Mouse (Mus musculus): ENCODE data around the gene Fam19a3. TPM values are rescaled to one million over a fixed set of nuclear protein-coding genes. Genes with fewer than 3 reads are reported as not detected.

Fam19a3 gene
- total RNA-seq, 2 experiments from 2014 or later: not detected

- no peak for DNase-seq (ENCODE audit: low spot score in 2 of 2)
- TF ChIP-seq CTCF (conservative IDR thresholded peaks at IDR 0.05): no peak
- Histone ChIP-seq H3K4me3 (peak overlapping the region; percentile 61), H3K27ac (peak overlapping the region; percentile 79)
Measured at GRCm38 (mm10) chr3:104789312-104789605, 7.6 kb upstream of the Fam19a3 start.

GRCm38 (mm10) chr3:104788561-104789311, 7.1 kb upstream of the Fam19a3 start:
- DNase-seq (ENCODE audit: low spot score in 2 of 2): peak; percentile 46 to 52
- Histone ChIP-seq H3K4me3 (peak overlapping the region; percentile 61), H3K27ac (peak overlapping the region; percentile 79)
- peak; percentile 79 for TF ChIP-seq CTCF (conservative IDR thresholded peaks at IDR 0.05)

GRCm38 (mm10) chr3:104788075-104788474, 6.4 kb upstream of the Fam19a3 start, which contains the start of gene Rhoc:
Rhoc (plus strand) TSS chr3:104788375.
- no peak for TF ChIP-seq CTCF (conservative IDR thresholded peaks at IDR 0.05)
- H3K4me3 ChIP-seq: peak within 1 kb of the TSS; percentile 61
- peak within 1 kb of the TSS; percentile 79 for H3K27ac ChIP-seq
- no peak for DNase-seq (ENCODE audit: low spot score in 2 of 2)

GRCm38 (mm10) chr3:104785284-104785683, 3.6 kb upstream of the Fam19a3 start:
- TF ChIP-seq CTCF (conservative IDR thresholded peaks at IDR 0.05): no peak
- Histone ChIP-seq H3K4me3 (no peak overlapping the region), H3K27ac (no peak overlapping the region)
- DNase-seq (ENCODE audit: low spot score in 2 of 2): no peak

GRCm38 (mm10) chr3:104783971-104784500, 2.4 kb upstream of the Fam19a3 start:
- TF ChIP-seq CTCF (conservative IDR thresholded peaks at IDR 0.05): no peak

GRCm38 (mm10) chr3:104782061-104782681, 531 bp upstream of the Fam19a3 start:
- TF ChIP-seq CTCF (conservative IDR thresholded peaks at IDR 0.05): no peak
- peak overlapping the region; percentile 49; the same call in 1 of the 2 replicates for H3K4me3 ChIP-seq
- no peak overlapping the region for H3K27ac ChIP-seq
- no peak for DNase-seq (ENCODE audit: low spot score in 2 of 2)

More at GRCm38 (mm10) chr3:104783971-104784500, 2.4 kb upstream of the Fam19a3 start:
- no peak overlapping the region for H3K4me3 ChIP-seq
- no peak overlapping the region for H3K27ac ChIP-seq
- no peak for DNase-seq (ENCODE audit: low spot score in 2 of 2)

GRCm38 (mm10) chr3:104780561-104781420, 849 bp downstream of the Fam19a3 start, which contains the start of gene Ppm1j:
Ppm1j (plus strand) TSS chr3:104781056.
- H3K27ac ChIP-seq: no peak within 1 kb of the TSS
- no peak for DNase-seq (ENCODE audit: low spot score in 2 of 2)
- TF ChIP-seq CTCF (conservative IDR thresholded peaks at IDR 0.05): no peak
- peak within 1 kb of the TSS; percentile 49 for H3K4me3 ChIP-seq

GRCm38 (mm10) chr3:104779949-104780348, 1.7 kb downstream of the Fam19a3 start:
- Histone ChIP-seq H3K4me3 (no peak overlapping the region), H3K27ac (no peak overlapping the region)
- peak; percentile 52 to 72 for DNase-seq (ENCODE audit: low spot score in 2 of 2)
- peak; percentile 99; the same call in 1 of the 2 replicates for TF ChIP-seq CTCF (conservative IDR thresholded peaks at IDR 0.05)

GRCm38 (mm10) chr3:104777342-104777741, 4.3 kb downstream of the Fam19a3 start:
- H3K4me3 ChIP-seq: peak overlapping the region; percentile 25; the same call in 1 of the 2 replicates
- no peak for DNase-seq (ENCODE audit: low spot score in 2 of 2)
- TF ChIP-seq CTCF (conservative IDR thresholded peaks at IDR 0.05): peak; percentile 69
- no peak overlapping the region for H3K27ac ChIP-seq

- H3K4me3 ChIP-seq: no peak overlapping the region
- DNase-seq (ENCODE audit: low spot score in 2 of 2): no peak
- H3K27ac ChIP-seq: no peak overlapping the region
- no peak for TF ChIP-seq CTCF (conservative IDR thresholded peaks at IDR 0.05)
Measured at GRCm38 (mm10) chr3:104773301-104773700, 8.3 kb downstream of the Fam19a3 start.

GRCm38 (mm10) chr3:104771460-104771859, 10.2 kb downstream of the Fam19a3 start:
- DNase-seq (ENCODE audit: low spot score in 2 of 2): no peak
- Histone ChIP-seq H3K27ac (no peak overlapping the region), H3K4me3 (no peak overlapping the region)
- no peak for TF ChIP-seq CTCF (conservative IDR thresholded peaks at IDR 0.05)

GRCm38 (mm10) chr3:104770918-104771317, 10.7 kb downstream of the Fam19a3 start:
- Histone ChIP-seq H3K4me3 (no peak overlapping the region), H3K27ac (no peak overlapping the region)
- no peak for DNase-seq (ENCODE audit: low spot score in 2 of 2)
- TF ChIP-seq CTCF (conservative IDR thresholded peaks at IDR 0.05): no peak

All from layer of hippocampus, adult 2 months (tissue).